Mouse (Mus musculus) ovary, adult 10 weeks (tissue): ENCODE results near the gene Gm21693. TPM values are rescaled to one million over a fixed set of nuclear protein-coding genes. Genes with fewer than 3 reads are reported as not detected.

Experiments
- polyA plus RNA-seq: library from polyadenylated mRNA; stranded (reverse); fragments of 350-450 nt; fragmentation: Illumina TruSeq; extraction: RNeasy Lipid Tissue Mini Kit (QIAGEN cat#74804); gene quantifications from one replicate; pipeline ENCODE4 v1.2.3, GENCODE M21; 2014

The Gm21693 gene
- not detected for polyA plus RNA-seq

GRCm38 (mm10) chrY:3345229-3345628 lies at the start of gene Gm21693:
TSS of gene Gm21693 (minus strand) at chrY:3345329.

GRCm38 (mm10) chrY:3306349-3306748 lies 38.8 kb downstream of the Gm21693 start, which contains the start of gene Gm21677:
TSS of gene Gm21677 (minus strand) at chrY:3306449.

Other genes with a start within 250 kb of the Gm21693 start
- not detected for gene Gm21677, start 38.9 kb downstream of the Gm21693 start, polyA plus RNA-seq
- gene Gm21704, start 64.8 kb upstream of the Gm21693 start, polyA plus RNA-seq = not detected
- gene Gm21708, start 64.8 kb upstream of the Gm21693 start, polyA plus RNA-seq = not detected